Mouse (Mus musculus) gastrocnemius, adult 2 months (tissue): ENCODE measurements at regions not wholly inside any gene's neighbourhood (a gene's known extent, or its start where the extent isn't known, plus 50 kb on each side); places are given as distances from the start of the nearest gene placed in this dataset.

ENCODE experiments used
- DNase-seq: peaks from one replicate; pipeline ENCODE4 v3.0.0; 2022
- H3K27ac ChIP-seq: fragments of 200-600 bp; 2 replicates; pipeline ENCODE4 v1.8.1; 2022; ENCODE audit warnings: mild to moderate bottlenecking
- H3K4me3 ChIP-seq: fragments of 200-600 bp; 2 replicates; pipeline ENCODE4 v1.8.1; 2022; ENCODE audit warnings: mild to moderate bottlenecking, moderate library complexity
- CTCF ChIP-seq: fragments of 200-600 bp; IDR thresholded peaks from 2 replicates; pipeline ENCODE4 v1.8.1; 2022; ENCODE audit warnings: antibody characterized with exemption, mild to moderate bottlenecking, moderate library complexity
- intact Hi-C: fragments of 180-260 bp; cut with DNase I; formaldehyde crosslinking; loops from one replicate; pipeline ENCODE4 v1.15.1; 2025

DNA sequence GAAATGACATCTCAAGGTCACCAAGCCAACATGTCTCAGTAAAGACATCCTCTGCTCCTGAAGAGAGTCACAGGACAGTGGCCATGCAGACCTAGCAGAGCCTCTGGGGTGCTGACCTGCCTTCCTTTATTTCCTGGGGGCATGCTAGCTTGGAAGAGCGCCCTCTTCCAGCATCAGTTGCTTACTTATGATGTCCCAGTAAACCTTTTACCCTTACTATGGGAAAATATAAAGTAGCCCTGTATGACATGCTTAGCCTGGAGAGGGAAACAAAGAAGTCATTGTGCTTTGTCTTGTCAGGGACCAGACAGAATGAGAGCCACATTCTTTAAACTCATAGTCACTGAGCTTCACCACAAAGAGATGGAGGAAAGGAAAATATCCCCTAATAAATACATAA is 82.9 kb downstream of the Postn start:
- TF ChIP-seq CTCF, result no peak
- Histone ChIP-seq H3K4me3 (no peak overlapping the region), H3K27ac (no peak overlapping the region)
- no peak for DNase-seq
- intact Hi-C loops, result no loop called here

- TF ChIP-seq CTCF, result no peak
- no peak overlapping the region for H3K27ac ChIP-seq
- DNase-seq, result no peak
- no peak overlapping the region for H3K4me3 ChIP-seq
- intact Hi-C loops, result no loop called here
Measured at GRCm38 (mm10) chr3:54446889-54447288, 86.0 kb downstream of the Postn start.

- TF ChIP-seq CTCF, result no peak
- Histone ChIP-seq H3K4me3 (no peak overlapping the region), H3K27ac (no peak overlapping the region)
- no peak for DNase-seq
- intact Hi-C loops, result no loop called here
Measured at GRCm38 (mm10) chr3:54457416-54457815, 96.5 kb downstream of the Postn start.

- no peak overlapping the region for H3K27ac ChIP-seq
- no peak for DNase-seq
- H3K4me3 ChIP-seq, result no peak overlapping the region
- intact Hi-C loops, result no loop called here
- TF ChIP-seq CTCF, result no peak
Measured at GRCm38 (mm10) chr3:54461366-54461765, 100.5 kb downstream of the Postn start.

DNA sequence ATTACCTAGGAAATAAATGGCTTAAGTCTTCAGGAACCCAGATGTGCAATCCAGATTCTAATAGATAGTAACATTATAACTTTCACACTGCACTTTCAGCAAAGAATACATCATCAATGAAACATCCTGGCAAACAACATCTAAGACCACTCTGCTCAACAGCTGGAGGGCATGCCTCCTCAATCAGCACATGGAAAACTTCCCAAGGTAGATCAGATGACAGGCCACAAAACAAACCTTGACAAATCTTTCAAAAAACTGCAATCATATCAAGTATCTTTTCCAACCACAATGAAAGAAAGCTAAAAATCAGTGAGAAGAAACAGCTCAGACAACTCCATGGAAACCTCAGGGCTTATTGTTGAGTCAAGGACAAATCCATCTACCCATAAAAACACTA is 105.2 kb downstream of the Postn start:
- TF ChIP-seq CTCF, result no peak
- no peak for DNase-seq
- intact Hi-C loops, result no loop called here
- H3K4me3 ChIP-seq, result no peak overlapping the region
- no peak overlapping the region for H3K27ac ChIP-seq

DNA sequence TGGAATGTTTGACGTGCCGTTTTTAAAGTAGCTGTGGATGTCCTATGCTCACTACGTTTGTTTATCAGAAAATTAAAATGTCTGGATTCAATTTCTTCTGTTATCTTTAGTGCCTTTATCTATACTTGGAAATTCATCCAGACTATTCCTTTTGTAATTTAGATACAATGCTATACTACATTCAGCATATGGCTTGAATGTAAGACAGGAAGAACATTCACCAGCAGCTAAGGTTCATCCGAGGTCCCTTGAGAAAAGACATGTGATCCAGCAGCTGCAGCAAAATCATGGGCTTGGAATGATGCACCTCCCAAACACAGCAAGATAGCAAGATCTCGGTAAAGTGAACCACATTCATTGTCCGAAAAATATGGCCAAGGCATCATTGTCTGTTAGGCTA is 113.3 kb downstream of the Postn start:
- no peak overlapping the region for H3K4me3 ChIP-seq

DNA sequence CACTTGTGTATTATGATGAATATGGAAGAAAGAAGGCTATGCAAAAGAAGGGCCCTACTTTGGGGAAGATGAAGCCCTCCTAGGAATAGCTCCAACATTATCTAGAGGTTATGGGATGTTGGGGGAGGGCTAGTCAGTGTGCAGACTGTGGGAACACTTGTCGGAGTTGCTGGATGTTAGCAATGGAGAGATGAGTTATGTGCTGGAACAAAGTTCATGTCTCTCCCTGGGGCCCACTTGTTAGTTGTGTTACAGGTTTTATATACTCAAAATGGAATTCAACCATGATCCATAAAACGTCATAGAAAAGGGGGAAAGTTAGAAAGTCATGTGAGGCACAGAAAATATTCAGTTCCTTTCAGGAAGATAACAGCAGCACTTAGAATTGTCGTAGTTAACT is 115.0 kb downstream of the Postn start:
- Histone ChIP-seq H3K27ac (no peak overlapping the region), H3K4me3 (no peak overlapping the region)
- no peak for TF ChIP-seq CTCF
- no peak for DNase-seq
- intact Hi-C loops, result no loop called here

More for the DNA sequence above, 113.3 kb downstream of the Postn start:
- no peak overlapping the region for H3K27ac ChIP-seq
- DNase-seq, result no peak
- TF ChIP-seq CTCF, result no peak
- intact Hi-C loops, result no loop called here

DNA sequence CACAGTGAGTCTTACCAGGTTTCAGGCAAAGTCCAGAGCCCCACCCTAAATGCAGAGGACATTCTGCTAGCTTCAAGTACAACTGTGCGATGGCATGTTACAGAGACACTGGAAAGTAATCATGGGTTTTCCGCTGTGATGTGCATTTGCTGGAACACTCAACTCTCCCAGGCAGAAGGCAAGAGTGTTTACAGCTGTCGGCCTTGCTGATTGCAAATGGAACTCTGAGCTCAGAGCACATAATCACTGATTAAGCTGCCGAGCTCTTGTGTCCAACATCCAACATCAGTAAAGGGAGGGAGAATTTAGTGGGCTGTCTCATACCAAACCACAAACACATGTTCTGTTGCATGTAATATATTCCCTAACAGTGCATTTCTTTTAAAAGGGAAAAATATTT is 117.1 kb downstream of the Postn start:
- intact Hi-C loops, result no loop called here
- no peak overlapping the region for H3K4me3 ChIP-seq
- H3K27ac ChIP-seq, result no peak overlapping the region
- no peak for DNase-seq
- TF ChIP-seq CTCF, result no peak

- intact Hi-C loops, result no loop called here
- TF ChIP-seq CTCF, result no peak
- Histone ChIP-seq H3K4me3 (no peak overlapping the region), H3K27ac (no peak overlapping the region; the same call in 1 of the 2 replicates)
- DNase-seq, result peak; percentile 38
Measured at GRCm38 (mm10) chr3:54480251-54480650, 119.3 kb downstream of the Postn start.

DNA sequence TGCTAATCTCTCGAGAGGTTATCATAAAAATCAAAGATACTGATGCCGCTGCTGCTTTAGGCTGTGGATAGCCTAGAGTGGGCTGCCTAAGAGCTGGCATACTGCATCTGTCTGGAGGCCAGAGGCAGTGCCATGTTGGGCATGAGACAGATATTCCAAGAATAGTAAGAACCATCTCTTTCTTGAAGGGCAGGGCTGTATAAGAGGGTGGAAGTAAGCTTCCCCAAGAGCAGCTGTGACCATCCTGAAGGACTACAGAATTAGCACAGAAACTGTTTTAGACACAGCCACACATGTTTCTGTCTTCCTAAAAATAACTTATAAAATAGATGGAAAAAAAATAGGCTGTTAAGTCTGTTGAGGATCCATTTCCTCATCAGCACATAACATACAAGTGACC is 126.4 kb downstream of the Postn start:
- no peak overlapping the region for H3K4me3 ChIP-seq
- intact Hi-C loops, result no loop called here
- TF ChIP-seq CTCF, result no peak
- DNase-seq, result no peak
- H3K27ac ChIP-seq, result no peak overlapping the region

DNA sequence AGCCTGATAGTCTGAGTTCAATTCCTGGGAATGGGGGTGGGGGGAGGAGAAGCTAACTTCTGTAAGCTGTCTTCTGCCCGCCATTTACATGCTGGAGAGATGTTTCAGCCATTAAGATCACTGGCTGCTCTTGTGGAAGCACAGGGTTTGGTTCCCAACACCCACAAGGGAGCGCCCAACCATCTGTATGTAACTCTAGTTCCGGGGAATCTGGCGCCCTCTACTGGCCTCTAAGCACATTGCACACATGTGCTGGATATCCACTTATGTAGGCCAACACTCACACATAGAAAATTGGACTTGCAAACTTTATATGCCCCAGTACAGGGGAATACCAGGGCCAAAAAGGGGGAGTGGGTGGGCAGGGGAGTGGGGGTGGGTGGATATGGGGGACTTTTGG is 126.9 kb downstream of the Postn start:
- no peak overlapping the region for H3K27ac ChIP-seq
- no peak overlapping the region for H3K4me3 ChIP-seq
- intact Hi-C loops, result no loop called here
- TF ChIP-seq CTCF, result peak; percentile 16; the same call in 1 of the 2 replicates
- DNase-seq, result no peak

DNA sequence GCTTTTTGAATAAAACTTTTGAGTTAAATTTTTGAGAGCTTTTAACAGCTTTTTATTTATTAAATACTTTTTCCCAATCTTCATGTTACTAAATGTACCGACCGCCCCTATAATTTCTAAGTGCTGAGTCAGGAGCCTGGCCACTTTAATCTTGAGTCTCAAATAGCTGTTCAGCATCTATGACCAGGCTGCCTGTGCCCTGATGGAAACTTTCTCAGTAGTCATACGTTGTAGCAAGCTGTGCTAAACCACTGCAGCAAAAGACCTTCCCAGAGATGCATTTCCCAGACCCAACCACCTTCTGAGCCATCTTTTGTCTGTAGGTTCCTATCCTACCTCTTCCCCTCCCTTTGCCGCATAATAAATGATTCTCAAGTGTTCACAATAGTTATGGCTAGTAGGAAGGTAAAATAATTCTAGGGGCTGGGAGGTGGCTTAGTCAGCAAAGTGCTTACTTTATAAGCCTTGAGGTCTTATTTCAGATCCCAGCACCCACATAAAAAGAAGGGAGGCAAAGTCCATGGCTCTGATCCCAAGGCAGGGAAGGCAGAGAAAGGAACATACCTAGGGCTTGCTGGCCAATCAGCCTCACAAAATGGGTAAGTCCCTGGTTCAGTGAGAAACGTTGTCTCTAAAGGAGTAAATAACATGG is 129.5 kb downstream of the Postn start:
- Histone ChIP-seq H3K27ac (no peak overlapping the region), H3K4me3 (no peak overlapping the region)
- no peak for TF ChIP-seq CTCF
- DNase-seq, result no peak
- intact Hi-C loops, result no loop called here

- DNase-seq, result no peak
- intact Hi-C loops, result no loop called here
- TF ChIP-seq CTCF, result no peak
- no peak overlapping the region for H3K27ac ChIP-seq
- H3K4me3 ChIP-seq, result no peak overlapping the region
Measured at GRCm38 (mm10) chr3:54493567-54493966, 132.7 kb downstream of the Postn start.

DNA sequence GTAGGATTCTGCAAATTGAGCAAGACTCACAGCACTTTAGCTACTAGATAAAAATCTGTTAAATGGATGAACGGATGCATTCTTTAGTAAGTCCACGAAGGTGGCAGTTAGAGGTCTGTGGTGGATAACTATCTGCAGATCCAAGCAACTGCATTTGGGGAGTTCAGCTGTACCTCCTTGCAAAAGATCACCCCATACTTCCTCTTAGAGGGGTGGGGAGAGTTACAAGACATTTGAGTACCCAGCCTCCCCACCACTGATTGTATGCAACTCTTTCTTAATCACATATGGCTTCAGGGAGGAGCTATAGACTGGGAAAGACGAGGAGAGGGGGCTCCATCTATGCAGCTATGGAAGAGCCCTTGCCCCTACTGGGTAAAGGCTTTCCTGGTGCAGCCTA is 144.1 kb downstream of the Postn start:
- intact Hi-C loops, result no loop called here
- TF ChIP-seq CTCF, result no peak
- Histone ChIP-seq H3K4me3 (no peak overlapping the region), H3K27ac (no peak overlapping the region)
- no peak for DNase-seq

- TF ChIP-seq CTCF, result no peak
- intact Hi-C loops, result no loop called here
- Histone ChIP-seq H3K27ac (no peak overlapping the region), H3K4me3 (no peak overlapping the region)
- no peak for DNase-seq
Measured at GRCm38 (mm10) chr3:54507575-54507974, 146.7 kb downstream of the Postn start.
